Mouse (Mus musculus): ENCODE results near the gene Defb46.

DNA sequence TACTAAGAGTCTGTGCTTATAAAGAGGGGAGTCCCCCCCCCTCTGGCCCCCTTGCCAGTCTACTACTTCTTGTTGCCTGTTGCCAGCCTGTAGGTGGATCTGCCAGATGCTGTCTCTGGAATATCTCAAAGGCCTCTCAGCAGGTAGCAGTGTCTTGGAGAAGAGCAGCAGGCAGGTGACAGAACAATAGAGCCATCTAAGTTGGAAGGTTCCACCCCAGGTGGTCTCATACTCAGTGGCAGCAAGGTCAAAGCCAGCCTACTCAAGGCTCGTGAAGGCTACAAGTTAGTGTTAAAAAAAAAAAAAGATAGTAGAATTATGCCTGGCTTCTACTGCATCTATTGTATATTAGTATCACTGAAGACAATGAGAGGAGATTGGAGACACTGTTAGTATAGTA, 1.6 kb upstream of the Defb46 start:
- TF ChIP-seq CTCF (IDR thresholded peaks at IDR 0.05) (no peak), EP300 (IDR thresholded peaks at IDR 0.05) (no peak)

Measured in lung, postnatal 0 days (tissue).